Mouse (Mus musculus) layer of hippocampus, adult 2 months (tissue): ENCODE measurements around the gene Trim54. TPM values are rescaled to one million over a fixed set of nuclear protein-coding genes. Genes with fewer than 3 reads are reported as not detected.
A peak's percentile ranks its signal among the peaks of the same experiment; 100 is the strongest.

Source experiments
- DNase-seq, 2 experiments: peaks; one replicate each; pipeline ENCODE4 v3.0.0; 2022; ENCODE audit warnings: low spot score in 2 of 2
- H3K27ac ChIP-seq: fragments of 200-600 bp; 2 replicates; pipeline ENCODE4 v1.8.1; 2022
- H3K4me3 ChIP-seq: fragments of 200-600 bp; 2 replicates; pipeline ENCODE4 v1.8.1; 2022; ENCODE audit warnings: mild to moderate bottlenecking
- CTCF ChIP-seq: fragments of 200-600 bp; conservative IDR thresholded peaks from 2 replicates; pipeline ENCODE4 v1.8.1; 2022; ENCODE audit warnings: antibody characterized with exemption, mild to moderate bottlenecking, moderate library complexity
- long read RNA-seq, 2 experiments: library from polyadenylated mRNA; stranded (forward); transcript quantifications; one replicate each; pipeline ENCODE4 v2.0.0; 2021; ENCODE audit warnings: borderline mapping rate in 2 of 2
- total RNA-seq, 2 experiments: library from RNA; stranded (reverse); gene quantifications; 2 replicates each; pipeline ENCODE4 v1.2.3; 2021

Gene Trim54
- not detected for total RNA-seq
- long read RNA-seq, experiment 1: 0 reads
- long read RNA-seq, experiment 2: 0 reads

DNA sequence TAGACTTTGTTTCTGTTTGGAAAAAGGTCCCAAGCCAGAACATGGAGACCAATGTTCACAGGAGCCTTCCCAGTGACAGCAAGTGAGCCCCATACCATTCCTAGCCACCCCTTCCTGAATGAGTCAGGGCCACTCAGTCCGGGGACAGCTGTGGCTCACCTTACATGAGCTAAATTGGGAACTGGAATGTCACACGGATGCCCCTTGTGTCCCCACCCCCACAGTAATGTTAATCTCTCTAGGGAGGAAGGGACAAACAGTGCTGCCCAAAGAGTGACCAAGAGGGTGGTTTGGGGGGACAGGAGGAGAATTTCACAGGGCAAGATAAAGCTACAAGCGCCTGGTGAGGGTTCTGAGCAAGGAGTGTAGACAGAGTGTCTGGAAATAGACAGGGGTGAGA is at the start of gene Trim54:
TSS of gene Trim54 (plus strand) at position 359 of the 400 bp plus-strand sequence.
- DNase-seq: no peak
- Histone ChIP-seq H3K4me3 (no peak within 1 kb of the TSS), H3K27ac (no peak within 1 kb of the TSS)
- TF ChIP-seq CTCF: no peak

DNA sequence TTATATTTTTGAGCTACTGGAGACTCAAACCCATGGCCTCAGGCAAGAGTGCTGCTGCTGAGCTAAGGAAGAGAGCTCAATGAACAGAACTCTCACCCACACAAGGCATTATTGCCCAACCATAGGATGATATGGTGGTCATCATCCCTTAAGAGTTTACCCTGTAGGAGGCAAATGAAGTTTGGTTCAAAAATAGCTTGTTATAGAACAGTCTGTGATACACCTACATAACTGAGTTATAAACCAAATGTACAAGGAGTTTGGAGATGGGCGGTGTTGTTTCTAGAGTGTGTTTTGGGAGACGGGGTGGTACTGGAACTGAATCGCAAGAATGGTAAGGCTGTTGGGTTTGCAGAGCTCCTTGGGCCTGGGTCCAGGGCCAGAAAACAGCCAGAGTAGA is 46.7 kb upstream of the Trim54 start:
- TF ChIP-seq CTCF: no peak
- Histone ChIP-seq H3K27ac (no peak overlapping the region), H3K4me3 (no peak overlapping the region)
- DNase-seq: no peak

DNA sequence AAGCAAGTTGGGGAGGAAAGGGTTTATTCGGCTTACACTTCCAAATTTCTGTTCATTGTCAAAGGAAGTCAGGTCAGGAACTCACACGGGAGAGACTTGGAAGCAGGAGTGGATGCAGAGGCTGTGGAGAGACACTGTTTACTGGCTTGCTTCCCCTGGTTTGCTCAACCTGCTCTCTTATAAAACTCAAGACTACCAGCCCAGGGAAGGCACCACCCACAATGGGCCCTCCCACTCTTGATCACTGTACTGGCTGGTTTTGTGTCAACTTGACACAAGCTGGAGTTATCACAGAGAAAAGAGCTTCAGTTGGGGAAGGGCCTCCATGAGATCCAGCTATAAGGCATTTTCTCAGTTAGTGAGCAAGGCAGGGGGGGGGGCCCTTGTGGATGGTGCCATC is 45.5 kb upstream of the Trim54 start:
- Histone ChIP-seq H3K27ac (no peak overlapping the region), H3K4me3 (no peak overlapping the region)
- TF ChIP-seq CTCF: no peak
- no peak for DNase-seq

DNA sequence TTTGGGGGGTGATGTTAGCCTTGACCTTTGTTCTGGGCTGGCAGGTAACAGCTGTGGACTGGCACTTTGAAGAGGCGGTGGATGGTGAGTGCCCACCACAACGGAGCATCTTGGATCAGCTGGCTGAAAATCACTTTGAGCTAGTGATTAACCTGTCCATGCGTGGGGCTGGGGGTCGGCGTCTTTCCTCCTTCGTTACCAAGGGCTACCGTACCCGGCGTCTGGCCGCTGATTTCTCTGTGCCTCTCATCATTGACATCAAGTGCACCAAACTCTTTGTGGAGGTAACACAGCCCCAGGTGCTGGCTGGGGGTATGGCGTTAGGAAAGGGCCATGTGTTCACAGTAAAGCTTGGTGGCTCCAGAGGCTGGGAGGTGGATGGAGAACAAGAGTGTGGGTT is 44.7 kb upstream of the Trim54 start:
- no peak for TF ChIP-seq CTCF
- DNase-seq: no peak
- no peak overlapping the region for H3K27ac ChIP-seq

DNA sequence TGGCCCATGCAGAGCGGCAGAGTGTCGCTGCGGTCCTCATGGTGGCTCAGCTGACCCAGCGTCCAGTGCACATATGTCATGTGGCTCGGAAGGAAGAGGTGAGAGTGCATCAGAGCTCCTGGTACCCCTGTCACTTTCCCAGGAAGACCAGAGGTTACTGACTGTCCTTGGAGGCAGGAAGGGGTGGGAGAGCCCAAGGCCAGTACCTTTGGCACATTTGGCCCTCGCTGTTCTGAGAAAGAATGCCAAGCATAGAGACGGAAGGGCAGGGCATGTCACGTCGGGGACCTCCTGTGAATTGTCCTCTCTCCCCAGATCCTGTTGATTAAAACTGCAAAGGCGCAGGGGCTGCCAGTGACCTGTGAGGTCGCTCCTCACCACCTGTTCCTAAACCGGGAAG is 43.3 kb upstream of the Trim54 start:
- no peak overlapping the region for H3K27ac ChIP-seq
- TF ChIP-seq CTCF: no peak
- no peak overlapping the region for H3K4me3 ChIP-seq
- DNase-seq: no peak

More for the DNA sequence above, 44.7 kb upstream of the Trim54 start:
- no peak overlapping the region for H3K4me3 ChIP-seq

DNA sequence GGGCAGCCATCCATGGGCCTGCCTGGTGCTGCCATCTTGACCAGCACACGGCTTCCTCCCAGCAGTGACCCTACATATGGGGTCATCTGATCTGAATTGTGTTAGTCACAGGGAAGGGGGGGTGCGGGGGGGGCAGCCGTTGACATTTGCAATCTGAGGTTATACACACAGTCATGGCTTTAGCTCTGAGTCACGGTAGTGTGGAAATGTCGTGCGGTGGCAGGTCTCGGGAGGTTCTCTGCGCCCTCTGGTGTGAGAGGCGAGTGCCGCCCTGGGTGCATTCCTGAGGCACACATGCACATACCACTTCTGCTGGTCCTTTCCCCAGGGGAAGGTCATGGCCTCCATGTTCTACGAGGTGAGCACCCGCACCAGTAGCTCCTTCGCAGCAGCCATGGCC is 40.2 kb upstream of the Trim54 start:
- Histone ChIP-seq H3K27ac (no peak overlapping the region), H3K4me3 (no peak overlapping the region)
- no peak for DNase-seq
- TF ChIP-seq CTCF: no peak

DNA sequence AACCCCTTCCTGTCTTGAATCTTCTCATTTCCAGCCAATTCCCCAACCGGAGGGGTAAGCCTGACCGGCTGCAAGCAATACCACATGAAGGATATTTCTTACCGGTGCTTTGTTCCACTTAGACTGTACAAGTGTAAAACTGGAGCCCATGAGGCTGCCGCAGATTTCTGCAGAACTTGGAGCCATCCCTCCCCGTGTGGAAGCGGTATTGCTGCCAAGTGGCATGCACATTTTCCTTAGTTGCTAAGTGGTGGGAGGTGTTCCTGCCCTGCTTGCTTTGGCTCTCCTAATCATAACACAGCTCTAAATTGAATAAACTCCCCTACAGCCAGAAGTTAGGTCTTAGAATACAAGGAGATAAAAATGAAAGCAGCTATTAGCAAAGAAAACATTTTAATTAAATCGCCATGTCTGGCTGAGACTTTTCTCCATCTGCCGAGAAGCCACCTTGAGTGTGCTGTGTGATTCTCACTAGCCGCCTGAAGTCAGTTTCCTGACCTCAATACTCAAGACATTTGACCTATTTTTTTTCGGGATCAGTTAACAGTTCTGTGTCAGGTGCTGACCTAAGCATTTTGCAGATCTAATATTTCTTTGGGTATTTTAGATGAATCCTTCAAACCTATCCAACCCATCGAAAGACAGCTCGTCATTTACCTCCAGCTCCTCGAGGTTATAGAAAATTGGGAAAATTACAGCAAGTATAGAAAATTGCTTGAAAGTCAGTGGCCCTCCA is 36.3 kb upstream of the Trim54 start:
- Histone ChIP-seq H3K27ac (peak overlapping the region; percentile 68), H3K4me3 (peak overlapping the region; percentile 5; the same call in 1 of the 2 replicates)
- DNase-seq: peak; percentile 55 to 68
- no peak for TF ChIP-seq CTCF

DNA sequence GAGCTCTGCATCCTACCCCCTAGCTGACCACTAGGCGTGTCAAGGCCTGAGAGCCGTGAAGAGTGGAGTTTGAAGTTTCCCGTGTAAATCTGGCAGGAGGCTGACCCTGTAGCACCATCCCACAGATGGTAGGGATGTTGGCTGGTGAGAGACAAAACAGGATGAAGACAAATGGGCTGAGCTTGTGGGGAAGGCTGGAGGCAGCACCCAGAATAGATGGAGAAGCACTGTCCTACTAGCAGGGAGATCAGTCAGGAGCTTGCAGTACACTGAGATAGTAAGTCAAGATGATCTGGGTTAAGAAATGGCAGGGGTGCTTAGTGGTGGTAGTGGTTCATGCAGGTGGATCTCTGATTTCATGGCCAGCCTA is 35.7 kb upstream of the Trim54 start:
- no peak for TF ChIP-seq CTCF
- H3K4me3 ChIP-seq: no peak overlapping the region; the same call in 1 of the 2 replicates
- DNase-seq: no peak
- H3K27ac ChIP-seq: peak overlapping the region; percentile 68

DNA sequence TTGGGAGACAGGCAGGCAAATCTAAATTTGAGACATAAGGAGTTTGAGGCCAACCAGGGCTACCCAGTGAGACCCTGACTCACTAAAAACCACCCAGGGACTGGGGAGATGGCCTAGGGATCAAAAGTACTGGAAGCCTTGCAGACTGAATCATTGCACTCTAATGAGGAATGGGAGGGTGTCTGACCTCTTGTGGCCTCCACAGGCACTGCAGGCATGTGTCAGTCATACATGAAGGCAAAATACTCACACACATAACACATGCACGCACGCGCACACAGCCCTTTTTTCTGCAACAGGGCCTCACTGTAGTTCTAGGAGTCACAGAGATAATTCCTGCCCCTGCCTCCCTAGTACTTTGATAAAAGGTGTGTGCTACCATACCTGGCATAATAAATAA is 35.1 kb upstream of the Trim54 start:
- peak; percentile 76 for TF ChIP-seq CTCF
- Histone ChIP-seq H3K4me3 (no peak overlapping the region), H3K27ac (no peak overlapping the region)
- peak in 1 of 2 experiments; percentile 51 for DNase-seq

DNA sequence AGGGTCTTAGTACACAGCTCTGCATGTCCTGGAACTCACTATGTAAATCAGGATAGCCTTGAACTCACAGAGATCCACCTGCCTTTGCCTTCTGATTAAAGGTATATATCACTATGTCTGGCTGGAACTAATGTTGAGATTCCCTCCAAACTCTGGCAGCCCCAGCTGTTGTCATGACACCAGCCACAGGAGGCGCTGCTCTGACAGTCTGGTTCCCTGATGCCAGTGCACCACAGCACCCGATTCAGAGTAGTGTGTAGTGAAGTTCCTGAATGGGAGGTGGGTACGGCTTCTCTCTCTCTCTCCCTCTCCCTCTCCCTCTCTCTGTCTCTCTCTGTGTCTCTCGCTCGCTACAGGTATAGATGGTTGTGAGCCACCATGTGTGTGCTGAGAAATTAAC is 34.2 kb upstream of the Trim54 start:
- peak; percentile 52 to 64 for DNase-seq
- TF ChIP-seq CTCF: peak; percentile 80
- H3K4me3 ChIP-seq: no peak overlapping the region
- peak overlapping the region; percentile 20; the same call in 1 of the 2 replicates for H3K27ac ChIP-seq

DNA sequence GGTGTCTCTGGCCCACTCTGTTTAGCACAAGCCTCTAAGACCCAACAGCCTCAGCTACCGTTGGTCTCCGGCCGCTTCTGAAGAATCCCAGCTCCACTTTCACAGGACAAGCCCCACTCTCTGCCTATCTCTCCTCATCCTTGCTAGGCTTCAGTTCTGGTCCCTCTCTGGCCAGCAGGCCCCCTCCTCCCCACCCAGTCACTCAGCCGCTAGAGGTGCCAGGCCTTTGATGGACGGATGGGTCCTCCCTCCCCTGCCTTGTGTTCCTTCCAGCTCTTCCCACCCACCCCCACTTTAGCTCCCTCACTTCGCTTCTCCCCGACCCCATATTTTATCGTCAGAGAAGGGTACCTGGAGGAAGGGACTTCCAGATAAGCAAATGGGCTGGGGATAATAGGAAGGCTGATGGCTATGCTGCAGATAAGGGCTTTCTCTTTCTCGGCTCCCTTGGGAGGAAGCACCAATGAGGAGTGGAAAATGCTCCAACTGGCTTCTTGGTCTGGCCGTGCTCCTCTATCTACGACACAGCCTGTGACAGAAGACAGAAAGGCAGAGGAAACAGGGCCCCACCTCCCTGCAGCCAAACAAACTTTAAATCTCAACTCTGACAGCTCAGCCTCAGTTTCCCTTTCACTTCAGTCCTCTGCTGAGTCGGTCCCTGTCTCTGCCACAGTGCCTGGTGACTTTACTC is 33.4 kb upstream of the Trim54 start:
- Histone ChIP-seq H3K4me3 (no peak overlapping the region), H3K27ac (peak overlapping the region; percentile 20; the same call in 1 of the 2 replicates)
- DNase-seq: no peak
- no peak for TF ChIP-seq CTCF

DNA sequence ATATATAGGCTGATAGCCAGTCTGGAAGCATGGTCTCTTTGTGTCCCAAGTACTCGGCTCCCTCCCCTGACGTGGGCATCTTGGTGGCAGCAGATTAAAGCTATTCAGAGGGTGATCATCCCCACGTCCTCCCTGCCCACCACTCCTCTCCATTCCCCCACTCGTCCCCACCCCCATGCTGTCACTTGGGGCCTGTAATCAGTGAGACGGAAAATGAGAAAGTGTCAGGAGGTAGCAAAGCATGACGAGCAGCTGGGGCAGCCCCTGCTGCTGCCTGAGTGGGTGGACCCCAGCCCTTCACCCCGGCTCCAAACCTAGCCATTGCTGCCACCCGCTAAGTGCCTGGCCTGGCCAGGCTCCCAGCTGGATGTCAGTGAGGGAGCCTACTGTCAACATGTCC is 32.6 kb upstream of the Trim54 start:
- no peak for DNase-seq
- no peak for TF ChIP-seq CTCF
- H3K4me3 ChIP-seq: no peak overlapping the region
- H3K27ac ChIP-seq: no peak overlapping the region

DNA sequence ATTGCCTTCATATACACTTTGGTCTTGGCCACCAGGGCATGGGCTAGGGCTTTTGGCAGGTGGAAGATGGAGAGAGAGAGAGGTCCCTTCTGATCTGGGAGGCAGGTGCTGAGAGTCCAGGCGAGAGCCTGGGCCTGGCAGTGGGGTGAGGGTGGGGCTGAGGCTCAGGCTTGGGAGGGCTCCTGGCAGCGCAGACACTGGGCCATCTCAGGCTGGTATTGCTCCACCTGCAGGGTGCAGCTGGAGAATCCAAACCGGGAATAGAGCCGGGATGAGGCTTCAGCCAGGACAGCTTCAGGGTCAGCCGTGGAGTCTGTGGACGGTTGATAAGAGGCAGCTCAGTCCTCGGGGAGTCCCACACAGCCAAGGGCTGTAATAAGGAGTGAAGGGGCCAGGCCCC is 29.9 kb upstream of the Trim54 start:
- no peak overlapping the region for H3K27ac ChIP-seq
- no peak overlapping the region for H3K4me3 ChIP-seq
- DNase-seq: no peak
- TF ChIP-seq CTCF: 0 out of 2 replicates have a peak, but pooled peaks have one; percentile 5

DNA sequence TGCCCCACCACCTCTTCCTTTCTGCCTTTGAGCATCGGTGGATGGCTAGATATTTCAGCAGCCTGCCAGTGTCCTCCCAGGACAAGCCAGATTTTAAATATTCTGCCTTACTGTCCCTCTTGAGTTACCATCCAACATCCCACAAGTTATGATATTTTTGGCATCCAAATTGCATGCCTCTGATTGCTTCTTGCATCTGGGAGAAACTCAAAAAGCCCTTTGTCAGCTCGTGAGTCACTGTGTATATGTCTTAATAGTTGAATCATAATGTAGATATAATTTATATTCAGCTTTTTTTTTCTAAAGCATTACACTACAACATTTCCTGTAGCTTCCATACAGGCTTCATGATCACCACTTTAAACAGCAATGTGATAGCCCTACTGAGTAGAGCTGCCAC is 29.4 kb upstream of the Trim54 start:
- DNase-seq: no peak
- Histone ChIP-seq H3K4me3 (no peak overlapping the region), H3K27ac (no peak overlapping the region)
- TF ChIP-seq CTCF: no peak
